Mouse (Mus musculus): Measurements from ENCODE around the gene Rbmx. TPM values are rescaled to one million over a fixed set of nuclear protein-coding genes. Genes with fewer than 3 reads are reported as not detected.

Rbmx gene
- polyA plus RNA-seq, 1 experiment: 8.2 TPM

- H3K4me3 ChIP-seq (ENCODE audit: extremely low read depth, insufficient read depth, insufficient read length): no peak overlapping the region
- no peak overlapping the region for H3K27ac ChIP-seq (ENCODE audit: insufficient read depth, low read length)
- no peaks in the 10 kb centered on the region for H3K36me3 ChIP-seq (ENCODE audit: control insufficient read depth, insufficient read depth, low read length)
- 60% methylated on average over 2 of the region's 2 CpGs for WGBS
- no peaks in the 10 kb centered on the region for H3K27me3 ChIP-seq (ENCODE audit: control insufficient read depth, insufficient read depth, low read length)
- no peak for DNase-seq (ENCODE audit: low read depth in 1 of 2, low spot score in 2 of 2)
- no peak for TF ChIP-seq POLR2A (IDR thresholded peaks at IDR 0.05; ENCODE audit: low read depth, low read length)
- H3K4me1 ChIP-seq (ENCODE audit: control insufficient read depth, insufficient read depth, insufficient read length): no peaks in the 10 kb centered on the region
These were observed 27.8 kb downstream of the Rbmx start for GRCm38 (mm10) chrX:57364891-57365569.

- 81% methylated on average over 1 of the region's 1 CpGs for WGBS
- TF ChIP-seq CTCF (IDR thresholded peaks at IDR 0.05; ENCODE audit: extremely low read depth, insufficient read depth, insufficient read length, insufficient replicate concordance) (no peak), POLR2A (IDR thresholded peaks at IDR 0.05; ENCODE audit: low read depth, low read length) (no peak)
- H3K4me3 ChIP-seq (ENCODE audit: extremely low read depth, insufficient read depth, insufficient read length): no peak overlapping the region
These were observed 33.5 kb downstream of the Rbmx start for GRCm38 (mm10) chrX:57359316-57359715.

DNA sequence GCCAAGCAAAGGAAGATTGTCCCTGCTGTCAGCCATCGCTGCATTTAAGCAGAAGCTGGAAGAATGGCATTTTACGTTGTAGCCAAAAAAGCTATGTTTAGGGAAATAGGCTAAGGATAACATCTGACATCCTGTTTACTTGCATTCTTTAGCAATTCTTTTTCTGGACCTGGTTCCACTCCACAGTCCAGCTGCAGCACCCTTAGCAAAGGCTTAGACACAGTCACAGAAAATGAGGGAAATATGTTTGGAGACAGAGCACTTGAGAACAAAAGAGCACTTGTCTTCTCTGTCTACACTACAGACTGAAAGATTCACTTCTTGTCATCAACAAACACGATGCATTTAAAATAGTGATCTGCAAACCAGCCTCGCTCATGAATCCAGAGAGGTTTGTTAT is 53.6 kb downstream of the Rbmx start:
- Histone ChIP-seq H3K36me3 (ENCODE audit: control insufficient read depth, insufficient read depth, low read length) (no peaks in the 10 kb centered on the region), H3K27ac (ENCODE audit: insufficient read depth, low read length) (peak overlapping the region; percentile 77), H3K4me3 (ENCODE audit: extremely low read depth, insufficient read depth, insufficient read length) (peak overlapping the region; percentile 52; the same call in 1 of the 2 replicates), H3K27me3 (ENCODE audit: control insufficient read depth, insufficient read depth, low read length) (no peaks in the 10 kb centered on the region), H3K4me1 (ENCODE audit: control insufficient read depth, insufficient read depth, insufficient read length) (no peaks in the 10 kb centered on the region)
- no peak for TF ChIP-seq CTCF (IDR thresholded peaks at IDR 0.05; ENCODE audit: extremely low read depth, insufficient read depth, insufficient read length, insufficient replicate concordance)
- TF ChIP-seq POLR2A (IDR thresholded peaks at IDR 0.05; ENCODE audit: low read depth, low read length): no peak
- no peak for DNase-seq (ENCODE audit: low read depth in 1 of 2, low spot score in 2 of 2)
- WGBS: 64% methylated on average over 4 of the region's 4 CpGs

More at GRCm38 (mm10) chrX:57359316-57359715, 33.5 kb downstream of the Rbmx start:
- H3K4me1 ChIP-seq (ENCODE audit: control insufficient read depth, insufficient read depth, insufficient read length): no peaks in the 10 kb centered on the region
- DNase-seq (ENCODE audit: low read depth in 1 of 2, low spot score in 2 of 2): no peak
- no peaks in the 10 kb centered on the region for H3K36me3 ChIP-seq (ENCODE audit: control insufficient read depth, insufficient read depth, low read length)
- no peaks in the 10 kb centered on the region for H3K27me3 ChIP-seq (ENCODE audit: control insufficient read depth, insufficient read depth, low read length)
- no peak overlapping the region for H3K27ac ChIP-seq (ENCODE audit: insufficient read depth, low read length)

- Histone ChIP-seq H3K4me3 (ENCODE audit: extremely low read depth, insufficient read depth, insufficient read length) (peak within 1 kb of the TSS; percentile 52), H3K4me1 (ENCODE audit: control insufficient read depth, insufficient read depth, insufficient read length) (no peaks in the 10 kb centered on the region), H3K27me3 (ENCODE audit: control insufficient read depth, insufficient read depth, low read length) (no peaks in the 10 kb centered on the region), H3K36me3 (ENCODE audit: control insufficient read depth, insufficient read depth, low read length) (no peaks in the 10 kb centered on the region; the same call in 1 of the 2 replicates), H3K27ac (ENCODE audit: insufficient read depth, low read length) (peak within 1 kb of the TSS; percentile 77)
- peak in 1 of 2 experiments; percentile 18 for DNase-seq (ENCODE audit: low read depth in 1 of 2, low spot score in 2 of 2)
- TF ChIP-seq POLR2A (IDR thresholded peaks at IDR 0.05; ENCODE audit: low read depth, low read length): no peak
- no peak for TF ChIP-seq CTCF (IDR thresholded peaks at IDR 0.05; ENCODE audit: extremely low read depth, insufficient read depth, insufficient read length, insufficient replicate concordance)
- 29% methylated on average over 18 of the region's 18 CpGs for WGBS
These were observed 54.2 kb downstream of the Rbmx start, which contains the start of gene Arhgef6 for GRCm38 (mm10) chrX:57338371-57339211. Gene Arhgef6, minus strand, starts transcription at chrX:57338729.

GRCm38 (mm10) chrX:57337582-57337981 is 55.3 kb downstream of the Rbmx start:
- H3K4me3 ChIP-seq (ENCODE audit: extremely low read depth, insufficient read depth, insufficient read length): 0 out of 2 replicates have a peak overlapping the region, but pooled peaks have one; percentile 42
- no peaks in the 10 kb centered on the region for H3K27me3 ChIP-seq (ENCODE audit: control insufficient read depth, insufficient read depth, low read length)
- H3K27ac ChIP-seq (ENCODE audit: insufficient read depth, low read length): no peak overlapping the region; the same call in 1 of the 2 replicates
- TF ChIP-seq CTCF (IDR thresholded peaks at IDR 0.05; ENCODE audit: extremely low read depth, insufficient read depth, insufficient read length, insufficient replicate concordance): no peak
- no peak for TF ChIP-seq POLR2A (IDR thresholded peaks at IDR 0.05; ENCODE audit: low read depth, low read length)
- H3K36me3 ChIP-seq (ENCODE audit: control insufficient read depth, insufficient read depth, low read length): no peaks in the 10 kb centered on the region; the same call in 1 of the 2 replicates
- no peaks in the 10 kb centered on the region for H3K4me1 ChIP-seq (ENCODE audit: control insufficient read depth, insufficient read depth, insufficient read length)
- no peak for DNase-seq (ENCODE audit: low read depth in 1 of 2, low spot score in 2 of 2)

GRCm38 (mm10) chrX:57336958-57337357 is 55.9 kb downstream of the Rbmx start:
- H3K4me3 ChIP-seq (ENCODE audit: extremely low read depth, insufficient read depth, insufficient read length): peak overlapping the region; percentile 51
- no peaks in the 10 kb centered on the region for H3K4me1 ChIP-seq (ENCODE audit: control insufficient read depth, insufficient read depth, insufficient read length)
- no peak for DNase-seq (ENCODE audit: low read depth in 1 of 2, low spot score in 2 of 2)
- no peaks in the 10 kb centered on the region for H3K27me3 ChIP-seq (ENCODE audit: control insufficient read depth, insufficient read depth, low read length)
- peak overlapping the region; percentile 70 for H3K27ac ChIP-seq (ENCODE audit: insufficient read depth, low read length)
- H3K36me3 ChIP-seq (ENCODE audit: control insufficient read depth, insufficient read depth, low read length): no peaks in the 10 kb centered on the region; the same call in 1 of the 2 replicates
- TF ChIP-seq CTCF (IDR thresholded peaks at IDR 0.05; ENCODE audit: extremely low read depth, insufficient read depth, insufficient read length, insufficient replicate concordance) (no peak), POLR2A (IDR thresholded peaks at IDR 0.05; ENCODE audit: low read depth, low read length) (no peak)
- WGBS: 44% methylated on average over 9 of the region's 9 CpGs

Measured in spleen, adult 2 months (tissue).